Mouse (Mus musculus) kidney, postnatal 14 days (tissue): ENCODE measurements around the gene Haus7.
"Not testable (repeated sequence)": the region's sequence is repeated elsewhere in the genome, so short reads cannot be mapped to it uniquely, and the experiment has no call there.

Experiments
- DNase-seq: peaks from one replicate; pipeline ENCODE4 v3.0.0; 2022; ENCODE audit warnings: mixed read lengths

Haus7 gene

DNA sequence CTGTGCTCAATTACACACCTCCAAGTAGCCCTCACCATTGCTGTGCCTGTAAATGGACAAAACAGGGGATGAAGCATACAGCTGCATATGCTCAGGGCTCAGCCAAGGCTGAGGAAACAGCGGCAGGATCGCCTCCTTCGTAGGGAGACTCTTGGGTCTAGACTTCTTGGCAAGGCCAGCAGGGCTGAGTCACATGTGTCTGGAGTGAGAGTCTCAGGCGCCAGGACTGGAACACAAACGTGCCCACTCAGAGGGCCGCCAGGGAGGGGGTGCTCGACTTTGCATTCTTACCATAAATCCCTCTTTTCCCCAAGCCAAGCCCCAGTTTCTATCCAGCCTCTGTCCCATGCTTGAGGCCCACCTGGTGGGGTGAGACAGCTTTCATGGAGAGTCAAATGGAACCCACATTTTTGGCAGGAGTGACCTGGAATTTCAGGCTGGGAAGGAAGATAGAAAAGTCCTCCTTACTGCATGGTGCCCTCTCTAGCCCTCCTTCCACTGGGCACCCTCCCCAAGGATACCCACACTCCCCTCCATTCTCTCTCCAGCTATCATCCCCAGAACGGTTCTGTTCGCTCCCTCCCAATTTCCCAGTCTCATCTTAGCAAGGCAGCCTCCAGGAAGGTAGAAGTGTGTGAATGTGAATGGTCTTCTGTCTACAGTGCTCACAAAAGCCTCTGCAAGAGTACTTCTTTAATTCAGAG lies 6.8 kb upstream of the Haus7 start:
- no peak for DNase-seq

DNA sequence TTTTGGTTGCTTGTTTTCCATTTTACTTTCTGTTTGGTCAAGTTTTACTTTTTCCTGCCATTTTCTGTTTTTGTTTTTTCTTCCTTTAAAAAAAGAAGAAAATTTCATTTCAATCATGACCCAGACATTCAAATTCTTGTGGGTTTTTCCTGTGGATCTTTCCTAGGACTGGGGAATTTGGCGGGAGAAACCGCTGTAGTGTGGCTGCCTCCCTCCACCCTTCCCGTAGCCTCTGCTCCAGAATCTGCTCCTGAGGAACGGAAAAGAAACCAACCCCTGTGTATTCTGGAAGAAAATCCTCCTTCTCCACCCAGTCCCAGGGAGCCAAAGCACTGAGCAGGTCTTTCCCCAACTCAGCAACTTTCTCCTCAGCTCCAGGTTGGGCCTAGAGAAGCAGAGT lies 1.9 kb upstream of the Haus7 start:
- DNase-seq, result no peak

DNA sequence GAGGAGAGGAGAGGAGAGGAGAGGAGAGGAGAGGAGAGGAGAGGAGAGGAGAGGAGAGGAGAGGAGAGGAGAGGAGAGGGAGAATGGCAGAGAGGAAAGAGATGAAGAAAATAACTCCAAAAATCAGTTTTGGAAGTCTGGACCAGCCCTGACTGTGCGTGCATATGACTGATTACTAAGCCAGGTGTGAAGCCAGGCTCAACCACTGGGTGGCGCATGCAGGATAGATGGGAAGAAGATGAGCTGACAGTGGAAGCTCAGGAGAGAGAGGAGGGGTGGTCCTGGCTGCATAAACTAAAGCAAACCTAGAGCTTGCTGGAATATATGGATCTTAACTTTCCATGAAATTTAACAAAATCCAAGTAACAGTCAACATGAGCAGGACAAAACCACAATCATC lies 6.9 kb downstream of the Haus7 start:
- DNase-seq, result peak; percentile 54

DNA sequence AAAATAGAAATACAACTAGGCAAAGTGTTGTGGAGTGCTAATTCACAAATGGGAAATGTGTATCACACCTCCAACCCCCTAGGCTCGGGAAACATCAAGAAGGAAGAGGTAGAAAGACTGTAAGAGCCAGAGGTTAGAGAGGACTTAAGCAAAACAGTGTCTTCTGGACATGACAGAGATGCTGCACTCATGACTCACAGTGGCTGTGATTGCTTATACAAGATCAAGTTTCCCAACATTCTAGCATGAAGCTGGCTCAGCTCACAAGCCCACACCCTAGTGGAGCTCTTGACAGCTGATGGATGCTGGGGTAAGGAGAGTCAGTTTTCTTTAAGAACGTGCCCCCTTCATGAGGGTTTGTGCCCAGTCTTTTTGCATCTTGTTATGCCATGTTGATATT lies 17.4 kb downstream of the Haus7 start:
- DNase-seq, result no peak

DNA sequence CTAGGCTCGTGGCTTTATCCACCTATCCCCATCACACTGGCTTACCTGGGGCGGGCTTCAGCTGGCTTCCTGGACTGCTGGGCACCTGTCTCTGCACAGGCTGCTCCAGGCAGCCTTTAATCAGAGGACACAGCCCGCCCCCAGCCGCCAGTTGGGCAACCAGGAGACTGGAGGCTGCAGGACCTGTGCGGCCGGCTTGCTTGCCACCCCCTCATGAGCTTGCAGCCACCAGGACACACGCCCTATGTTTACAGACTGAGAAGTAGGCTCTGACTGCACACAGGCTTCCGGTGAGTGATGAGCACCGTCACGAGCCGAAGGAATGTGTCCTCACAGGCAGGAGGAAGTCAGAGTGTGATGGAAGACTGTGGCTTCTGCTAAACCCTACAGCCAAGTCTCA lies 23.6 kb downstream of the Haus7 start, which contains the start of gene Trex2:
Gene Trex2 (minus strand): TSS at position 93 of the 400 bp plus-strand sequence.
- no peak for DNase-seq

DNA sequence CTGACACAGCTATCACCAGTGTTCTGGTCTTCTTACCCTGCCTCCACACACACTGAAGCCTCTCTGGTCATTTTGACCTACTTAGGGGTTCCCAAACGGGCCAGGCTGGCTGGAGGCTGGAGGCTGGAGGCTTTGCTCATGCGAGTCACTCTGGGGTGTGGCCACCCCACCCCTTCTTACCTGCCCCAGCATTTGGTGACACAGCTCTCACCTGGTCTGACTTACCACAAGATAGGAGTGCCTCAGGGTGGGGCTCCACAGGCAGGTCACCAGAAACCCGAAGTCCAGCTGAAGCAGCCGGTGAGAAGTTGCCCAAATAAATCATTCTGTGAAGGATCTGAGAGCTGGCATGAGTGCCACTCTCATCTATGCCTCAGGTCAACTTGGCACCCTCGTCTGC lies 26.0 kb downstream of the Haus7 start:
- no peak for DNase-seq

DNA sequence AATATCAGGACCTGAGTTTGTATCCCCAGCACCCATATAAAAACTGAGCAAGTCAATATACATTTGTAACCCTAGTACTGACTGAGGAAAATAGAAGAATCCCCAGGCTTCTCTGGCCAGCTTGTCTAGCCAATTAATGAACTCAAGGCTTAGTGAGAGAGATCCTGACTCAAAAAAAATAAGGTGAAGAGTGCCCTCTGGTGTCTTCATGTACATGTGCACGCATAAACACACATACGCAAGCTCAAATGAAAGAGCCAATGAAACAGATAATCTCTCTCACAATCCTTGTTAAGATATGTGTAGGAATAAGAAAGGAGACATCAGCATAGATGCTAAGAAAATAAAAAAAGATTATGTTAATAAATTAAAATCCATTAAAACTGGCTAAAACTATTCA lies 28.8 kb downstream of the Haus7 start:
- peak; percentile 7 for DNase-seq

DNA sequence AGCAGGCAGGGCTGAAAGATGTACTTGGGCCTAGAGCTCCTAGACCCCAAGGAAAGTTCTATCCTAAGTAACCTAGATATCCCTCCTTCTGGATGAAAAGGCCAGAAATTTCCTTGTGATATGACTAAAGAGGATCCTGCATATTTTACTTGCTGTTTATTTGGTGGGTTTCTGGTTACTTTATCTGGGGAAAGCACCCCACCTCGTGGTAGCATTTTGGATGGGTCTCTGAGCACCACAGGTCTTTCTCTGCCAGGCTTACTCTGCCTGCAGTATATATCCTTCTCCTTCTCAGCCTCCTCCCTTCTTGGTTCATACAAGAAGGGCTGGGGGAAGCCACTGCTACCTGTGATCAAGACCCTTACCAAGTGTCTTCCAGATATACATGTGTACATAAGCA lies 46.1 kb downstream of the Haus7 start:
- DNase-seq, result no peak

DNA sequence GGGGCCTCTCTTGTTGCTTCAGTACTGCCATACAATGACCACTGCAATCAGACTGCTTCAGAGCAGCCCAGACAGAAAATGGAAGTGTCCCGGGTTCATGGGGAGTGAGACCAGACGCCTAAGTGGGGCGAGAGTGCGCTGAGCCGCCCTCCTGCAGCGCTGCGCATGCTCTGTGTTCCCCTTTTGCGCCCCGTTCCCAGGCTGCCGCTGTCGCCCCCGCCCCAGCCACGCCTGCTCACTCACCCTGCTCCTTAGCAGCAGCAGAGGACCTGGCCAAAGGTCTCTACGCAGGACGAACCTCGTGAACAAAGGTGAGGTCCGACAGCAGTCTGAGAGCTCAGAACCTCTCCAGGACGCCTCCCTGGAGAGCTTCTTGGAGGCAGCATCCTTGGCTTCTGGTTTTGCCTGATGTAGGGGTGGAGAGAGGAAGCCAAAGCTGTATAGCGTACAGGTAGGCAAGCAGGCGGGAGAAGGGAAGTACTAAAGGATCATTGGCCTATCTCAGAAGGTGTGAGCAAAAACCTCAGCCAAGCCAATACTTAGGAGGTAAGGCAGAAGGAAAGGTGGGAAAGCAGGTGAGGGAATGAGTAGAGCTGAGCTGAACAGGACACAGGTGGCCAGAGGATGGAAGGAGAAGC lies 47.8 kb downstream of the Haus7 start, which contains the start of gene Zfp92:
Gene Zfp92 (plus strand): TSS at position 217 of the 638 bp plus-strand sequence.
- DNase-seq, result peak; percentile 12

DNA sequence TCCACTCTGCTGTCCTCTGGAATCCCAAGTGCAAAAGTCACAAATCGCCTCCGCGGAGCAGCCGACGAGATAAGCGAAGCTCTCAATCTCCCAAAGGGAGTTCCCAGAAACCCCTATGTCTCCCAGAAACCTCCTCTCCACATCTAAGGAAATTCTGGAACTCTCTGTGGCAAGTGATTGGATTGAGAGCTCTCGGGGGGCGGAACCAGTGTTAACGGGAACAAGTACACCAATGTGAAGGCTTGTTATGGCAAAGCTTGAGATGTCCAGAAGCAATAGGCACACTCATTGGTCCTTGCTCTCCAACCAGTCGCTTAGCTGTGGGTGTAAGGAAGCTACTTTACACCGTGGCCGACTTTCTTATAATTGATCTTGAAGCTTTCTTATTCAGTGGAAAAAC lies 57.2 kb downstream of the Haus7 start:
- no peak for DNase-seq

DNA sequence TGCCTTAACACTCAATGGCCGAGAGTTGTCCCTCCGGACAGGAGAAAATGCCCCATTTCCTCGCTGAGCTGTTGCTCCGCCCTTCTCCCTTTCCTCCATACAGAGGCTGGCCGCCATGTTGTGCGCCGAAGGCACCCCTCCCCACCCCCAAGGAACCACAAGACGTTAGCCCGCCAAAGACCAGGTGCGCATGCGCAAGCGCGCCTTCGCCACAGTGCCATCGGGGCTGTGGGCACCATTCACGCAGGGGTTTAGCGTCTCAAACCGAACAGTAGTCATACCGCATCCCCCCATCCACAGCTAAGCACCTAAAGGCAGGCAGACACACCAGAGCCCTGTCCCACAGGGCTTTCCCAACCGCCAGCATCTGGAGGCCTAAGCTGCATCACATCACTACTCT lies 57.9 kb downstream of the Haus7 start:
- DNase-seq, result no peak

DNA sequence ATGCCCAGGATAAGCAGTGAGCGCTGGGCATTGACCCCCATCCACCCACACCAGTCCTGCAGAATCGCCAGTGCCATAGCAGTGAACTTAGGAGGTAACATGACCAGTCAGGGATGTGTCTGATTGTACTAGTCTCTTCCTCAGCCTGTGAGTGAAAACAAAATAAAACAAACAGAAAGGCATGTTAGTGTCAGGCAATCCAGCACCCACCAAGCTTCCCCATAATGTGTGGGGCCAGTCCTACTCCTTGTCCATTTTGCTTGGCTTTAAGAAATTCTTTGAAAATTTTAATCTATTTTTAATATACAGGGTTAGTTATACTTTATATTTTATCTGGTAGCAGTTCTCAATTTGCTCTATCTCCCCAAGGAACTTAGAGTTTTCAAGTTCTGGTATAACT lies 60.2 kb downstream of the Haus7 start, which contains the start of gene Gm18336:
Gene Gm18336 (minus strand): TSS at position 101 of the 400 bp plus-strand sequence.
- not testable (repeated sequence) for DNase-seq

DNA sequence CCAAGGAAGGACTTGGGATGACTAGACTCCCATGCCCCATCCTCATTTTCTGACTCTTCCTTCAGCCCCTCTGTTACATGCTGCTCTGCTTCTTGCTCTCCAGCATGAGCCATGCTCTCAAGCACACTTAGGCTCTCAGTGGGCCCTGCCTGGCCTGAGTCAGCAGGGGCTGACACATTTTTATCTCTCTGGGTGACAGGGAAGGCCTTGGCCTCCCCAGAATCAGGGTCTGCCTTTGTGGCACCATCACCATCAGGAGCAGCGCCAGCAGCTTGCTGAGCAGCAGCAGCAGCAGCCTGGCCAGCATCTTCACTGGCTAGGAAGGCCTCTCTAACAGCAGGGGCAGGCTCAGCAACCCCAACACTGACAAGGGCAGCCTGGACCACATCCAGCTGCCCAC lies 62.4 kb downstream of the Haus7 start:
- no peak for DNase-seq

DNA sequence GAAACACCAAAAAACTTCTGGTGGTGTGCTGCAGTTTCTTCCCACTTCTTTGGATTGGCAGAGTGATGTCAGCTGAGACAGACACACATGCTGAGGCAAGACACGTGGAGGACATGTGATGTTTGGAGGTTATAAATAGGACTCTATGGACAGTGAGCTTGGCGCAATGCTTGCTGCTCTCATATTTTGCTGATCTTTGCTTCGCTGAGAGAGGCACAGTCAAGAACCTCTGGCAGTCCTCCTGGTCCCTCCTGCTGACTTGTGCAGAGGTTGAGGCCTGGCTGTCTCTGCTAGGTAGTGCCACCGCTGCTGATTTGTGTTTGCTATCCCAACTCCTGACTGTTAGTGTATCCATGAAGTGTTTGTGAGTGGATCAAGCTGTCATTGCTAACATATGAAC lies 67.4 kb downstream of the Haus7 start:
- DNase-seq, result no peak
